Mouse (Mus musculus): ENCODE measurements around the gene Amd1. TPM values are rescaled to one million over a fixed set of nuclear protein-coding genes. Genes with fewer than 3 reads are reported as not detected.

The Amd1 gene
- polyA plus RNA-seq, 1 experiment from 2014 or later: 85.1 TPM

- Histone ChIP-seq H3K36me3 (peaks cover 58% of the 10 kb centered on the region), H3K9me3 (replicated peaks) (no peaks in the 10 kb centered on the region), H3K27me3 (ENCODE audit: low read depth, poor library complexity, severe bottlenecking) (no peaks in the 10 kb centered on the region), H3K27ac (replicated peaks) (no peak overlapping the region), H3K4me1 (peaks cover 4% of the 10 kb centered on the region; the same call in 1 of the 2 replicates), H3K4me3 (no peak overlapping the region)
- no peak for DNase-seq (ENCODE audit: low spot score)
- WGBS: 82% methylated on average over 1 of the region's 1 CpGs
These were observed 16.4 kb downstream of the Amd1 start for GRCm38 (mm10) chr10:40285571-40285970.

- 90% methylated on average over 3 of the region's 3 CpGs for WGBS
- Histone ChIP-seq H3K9me3 (replicated peaks) (no peaks in the 10 kb centered on the region), H3K36me3 (peaks cover 52% of the 10 kb centered on the region), H3K4me3 (no peak overlapping the region), H3K27ac (replicated peaks) (no peak overlapping the region), H3K27me3 (ENCODE audit: low read depth, poor library complexity, severe bottlenecking) (no peaks in the 10 kb centered on the region), H3K4me1 (peaks cover 4% of the 10 kb centered on the region; the same call in 1 of the 2 replicates)
- no peak for DNase-seq (ENCODE audit: low spot score)
These were observed 17.0 kb downstream of the Amd1 start for GRCm38 (mm10) chr10:40284997-40285396.

- Histone ChIP-seq H3K4me1 (peaks cover 4% of the 10 kb centered on the region; the same call in 1 of the 2 replicates), H3K9me3 (replicated peaks) (no peaks in the 10 kb centered on the region), H3K36me3 (peaks cover 45% of the 10 kb centered on the region), H3K27me3 (ENCODE audit: low read depth, poor library complexity, severe bottlenecking) (no peaks in the 10 kb centered on the region), H3K4me3 (no peak overlapping the region), H3K27ac (replicated peaks) (no peak overlapping the region)
- no peak for DNase-seq (ENCODE audit: low spot score)
- 85% methylated on average over 10 of the region's 10 CpGs for WGBS
These were observed 17.7 kb downstream of the Amd1 start for GRCm38 (mm10) chr10:40284179-40284831.

GRCm38 (mm10) chr10:40283636-40284035 lies 18.4 kb downstream of the Amd1 start:
- no peak for DNase-seq (ENCODE audit: low spot score)
- WGBS: 95% methylated on average over 9 of the region's 9 CpGs
- Histone ChIP-seq H3K4me3 (no peak overlapping the region), H3K27me3 (ENCODE audit: low read depth, poor library complexity, severe bottlenecking) (no peaks in the 10 kb centered on the region), H3K4me1 (peaks cover 4% of the 10 kb centered on the region; the same call in 1 of the 2 replicates), H3K36me3 (peaks cover 44% of the 10 kb centered on the region), H3K27ac (replicated peaks) (no peak overlapping the region), H3K9me3 (replicated peaks) (no peaks in the 10 kb centered on the region)

GRCm38 (mm10) chr10:40281565-40281964 lies 20.4 kb downstream of the Amd1 start:
- 96% methylated on average over 2 of the region's 2 CpGs for WGBS
- peaks cover 4% of the 10 kb centered on the region; the same call in 1 of the 2 replicates for H3K4me1 ChIP-seq
- H3K4me3 ChIP-seq: no peak overlapping the region
- no peaks in the 10 kb centered on the region for H3K27me3 ChIP-seq (ENCODE audit: low read depth, poor library complexity, severe bottlenecking)
- no peak for DNase-seq (ENCODE audit: low spot score)
- peaks cover 34% of the 10 kb centered on the region for H3K36me3 ChIP-seq
- no peak overlapping the region for H3K27ac ChIP-seq (replicated peaks)
- H3K9me3 ChIP-seq (replicated peaks): no peaks in the 10 kb centered on the region

- no peaks in the 10 kb centered on the region for H3K9me3 ChIP-seq (replicated peaks)
- no peaks in the 10 kb centered on the region for H3K27me3 ChIP-seq (ENCODE audit: low read depth, poor library complexity, severe bottlenecking)
- WGBS: 73% methylated on average over 5 of the region's 5 CpGs
- no peak overlapping the region for H3K4me3 ChIP-seq
- H3K27ac ChIP-seq (replicated peaks): no peak overlapping the region
- no peaks in the 10 kb centered on the region for H3K4me1 ChIP-seq
- no peak for DNase-seq (ENCODE audit: low spot score)
- H3K36me3 ChIP-seq: peaks cover 5% of the 10 kb centered on the region; the same call in 1 of the 2 replicates
These were observed 23.7 kb downstream of the Amd1 start for GRCm38 (mm10) chr10:40278317-40278716.

GRCm38 (mm10) chr10:40275991-40276390 lies 26.0 kb downstream of the Amd1 start:
- Histone ChIP-seq H3K27ac (replicated peaks) (no peak overlapping the region), H3K4me1 (no peaks in the 10 kb centered on the region), H3K4me3 (no peak overlapping the region), H3K36me3 (no peaks in the 10 kb centered on the region), H3K27me3 (ENCODE audit: low read depth, poor library complexity, severe bottlenecking) (no peaks in the 10 kb centered on the region), H3K9me3 (replicated peaks) (no peaks in the 10 kb centered on the region)
- 85% methylated on average over 7 of the region's 7 CpGs for WGBS
- no peak for DNase-seq (ENCODE audit: low spot score)

- no peak for DNase-seq (ENCODE audit: low spot score)
- H3K27ac ChIP-seq (replicated peaks): no peak overlapping the region
- no peaks in the 10 kb centered on the region for H3K9me3 ChIP-seq (replicated peaks)
- H3K27me3 ChIP-seq (ENCODE audit: low read depth, poor library complexity, severe bottlenecking): no peaks in the 10 kb centered on the region
- no peaks in the 10 kb centered on the region for H3K36me3 ChIP-seq
- H3K4me1 ChIP-seq: no peaks in the 10 kb centered on the region
- H3K4me3 ChIP-seq: no peak overlapping the region
- 88% methylated on average over 5 of the region's 5 CpGs for WGBS
These were observed 28.0 kb downstream of the Amd1 start for GRCm38 (mm10) chr10:40273938-40274337.

- H3K4me1 ChIP-seq: no peaks in the 10 kb centered on the region
- no peaks in the 10 kb centered on the region for H3K9me3 ChIP-seq (replicated peaks)
- H3K36me3 ChIP-seq: no peaks in the 10 kb centered on the region
- H3K4me3 ChIP-seq: no peak overlapping the region
- no peaks in the 10 kb centered on the region for H3K27me3 ChIP-seq (ENCODE audit: low read depth, poor library complexity, severe bottlenecking)
- DNase-seq (ENCODE audit: low spot score): no peak
- 89% methylated on average over 3 of the region's 3 CpGs for WGBS
- H3K27ac ChIP-seq (replicated peaks): no peak overlapping the region
These were observed 30.8 kb downstream of the Amd1 start for GRCm38 (mm10) chr10:40271216-40271615.

- Histone ChIP-seq H3K27me3 (ENCODE audit: low read depth, poor library complexity, severe bottlenecking) (no peaks in the 10 kb centered on the region), H3K36me3 (no peaks in the 10 kb centered on the region), H3K27ac (replicated peaks) (no peak overlapping the region), H3K9me3 (replicated peaks) (no peaks in the 10 kb centered on the region), H3K4me3 (no peak overlapping the region), H3K4me1 (peaks cover 4% of the 10 kb centered on the region)
- WGBS: 87% methylated on average over 3 of the region's 3 CpGs
- DNase-seq (ENCODE audit: low spot score): no peak
These were observed 37.1 kb downstream of the Amd1 start for GRCm38 (mm10) chr10:40264920-40265319.

GRCm38 (mm10) chr10:40263691-40264090 lies 38.3 kb downstream of the Amd1 start:
- Histone ChIP-seq H3K9me3 (replicated peaks) (no peaks in the 10 kb centered on the region), H3K27me3 (ENCODE audit: low read depth, poor library complexity, severe bottlenecking) (no peaks in the 10 kb centered on the region), H3K36me3 (no peaks in the 10 kb centered on the region), H3K4me1 (peaks cover 11% of the 10 kb centered on the region), H3K4me3 (no peak overlapping the region), H3K27ac (replicated peaks) (no peak overlapping the region)
- no peak for DNase-seq (ENCODE audit: low spot score)
- 85% methylated on average over 4 of the region's 4 CpGs for WGBS

GRCm38 (mm10) chr10:40262200-40262599 lies 39.8 kb downstream of the Amd1 start:
- no peaks in the 10 kb centered on the region for H3K9me3 ChIP-seq (replicated peaks)
- WGBS: 88% methylated on average over 6 of the region's 6 CpGs
- H3K27ac ChIP-seq (replicated peaks): no peak overlapping the region
- H3K27me3 ChIP-seq (ENCODE audit: low read depth, poor library complexity, severe bottlenecking): no peaks in the 10 kb centered on the region
- no peaks in the 10 kb centered on the region for H3K36me3 ChIP-seq
- H3K4me1 ChIP-seq: peaks cover 11% of the 10 kb centered on the region
- DNase-seq (ENCODE audit: low spot score): no peak
- no peak overlapping the region for H3K4me3 ChIP-seq

- Histone ChIP-seq H3K27ac (replicated peaks) (no peak overlapping the region), H3K4me1 (peaks cover 20% of the 10 kb centered on the region), H3K27me3 (ENCODE audit: low read depth, poor library complexity, severe bottlenecking) (no peaks in the 10 kb centered on the region), H3K4me3 (no peak overlapping the region), H3K9me3 (replicated peaks) (no peaks in the 10 kb centered on the region), H3K36me3 (peaks cover 9% of the 10 kb centered on the region)
- DNase-seq (ENCODE audit: low spot score): no peak
- 46% methylated on average over 5 of the region's 5 CpGs for WGBS
These were observed 41.7 kb downstream of the Amd1 start for GRCm38 (mm10) chr10:40260305-40260704.

All from midbrain, embryonic 10.5 days (tissue).